Mouse (Mus musculus) frontal cortex, postnatal 25 days (tissue): ENCODE measurements around the gene Itfg2.
A peak's percentile ranks its signal among the peaks of the same experiment; 100 is the strongest.
"Not testable (repeated sequence)": the region's sequence is repeated elsewhere in the genome, so short reads cannot be mapped to it uniquely, and the experiment has no call there.

Experiments
- DNase-seq, 2 experiments: peaks; one replicate each; pipeline ENCODE4 v3.0.0; 2022; ENCODE audit warnings: low spot score in 2 of 2

Itfg2 gene

DNA sequence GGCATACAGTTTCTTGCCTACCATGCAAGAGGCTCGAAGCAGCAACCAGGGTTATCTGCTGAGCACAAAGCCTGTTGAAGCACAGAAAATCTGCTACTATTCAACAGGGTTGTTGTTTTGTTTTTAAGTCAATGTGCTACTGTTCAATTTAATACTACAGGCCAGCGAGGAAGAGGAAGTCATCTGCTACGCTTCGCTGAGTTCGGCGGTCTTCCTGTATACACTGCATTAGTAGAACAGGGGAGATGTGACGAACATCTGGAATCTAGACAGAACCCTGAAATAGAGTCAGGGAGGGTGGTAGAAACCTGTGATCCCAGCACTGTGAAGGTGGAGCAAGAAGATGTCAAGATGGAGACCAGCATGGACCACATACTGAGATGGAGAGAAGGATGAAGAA lies 41.0 kb downstream of the Itfg2 start:
- no peak for DNase-seq

DNA sequence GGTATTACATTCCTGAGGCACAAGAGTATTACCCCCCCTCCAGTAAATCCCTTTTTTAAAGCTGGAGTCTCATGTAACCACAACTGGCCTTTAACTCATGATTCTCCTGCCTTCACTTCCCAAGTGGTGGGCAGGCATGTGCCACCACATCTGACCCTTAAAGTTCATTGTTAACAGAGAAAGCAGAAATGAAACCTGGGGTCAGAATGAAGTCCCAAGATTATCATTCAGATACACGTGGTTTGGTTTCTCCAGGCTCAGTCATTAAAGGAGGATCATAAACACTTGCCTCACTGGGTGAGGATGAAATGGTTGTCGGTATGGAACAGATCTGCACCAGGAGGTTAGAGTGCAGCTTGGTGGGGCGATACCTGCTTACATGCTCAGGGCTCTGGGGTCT lies 43.5 kb downstream of the Itfg2 start:
- DNase-seq, result no peak

DNA sequence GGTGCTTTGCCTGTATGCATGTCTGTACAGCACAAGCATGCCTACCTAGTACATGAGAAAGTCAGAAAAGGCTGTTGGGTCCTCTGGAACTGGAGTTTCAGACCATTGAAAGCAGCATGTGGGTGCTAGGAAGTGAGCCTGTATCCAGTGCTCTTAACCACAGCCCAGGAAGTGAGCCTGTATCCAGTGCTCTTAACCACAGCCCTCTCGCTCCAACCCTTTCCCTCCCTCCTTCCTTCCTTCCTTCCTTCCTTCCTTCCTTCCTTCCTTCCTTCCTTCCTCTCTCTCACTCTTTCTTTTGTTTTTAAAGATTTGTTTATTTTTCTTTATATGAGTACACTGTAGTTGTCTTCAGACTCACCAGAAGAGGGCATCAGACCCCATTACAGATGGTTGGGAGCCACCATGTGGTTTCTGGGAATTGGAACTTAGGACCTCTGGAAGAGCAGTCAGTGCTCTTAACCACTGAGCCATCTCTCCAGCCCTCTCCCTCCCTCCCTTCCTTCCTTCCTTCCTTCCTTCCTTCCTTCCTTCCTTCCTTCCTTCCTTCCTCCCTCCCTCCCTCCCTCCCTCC lies 44.0 kb downstream of the Itfg2 start:
- not testable (repeated sequence) for DNase-seq

DNA sequence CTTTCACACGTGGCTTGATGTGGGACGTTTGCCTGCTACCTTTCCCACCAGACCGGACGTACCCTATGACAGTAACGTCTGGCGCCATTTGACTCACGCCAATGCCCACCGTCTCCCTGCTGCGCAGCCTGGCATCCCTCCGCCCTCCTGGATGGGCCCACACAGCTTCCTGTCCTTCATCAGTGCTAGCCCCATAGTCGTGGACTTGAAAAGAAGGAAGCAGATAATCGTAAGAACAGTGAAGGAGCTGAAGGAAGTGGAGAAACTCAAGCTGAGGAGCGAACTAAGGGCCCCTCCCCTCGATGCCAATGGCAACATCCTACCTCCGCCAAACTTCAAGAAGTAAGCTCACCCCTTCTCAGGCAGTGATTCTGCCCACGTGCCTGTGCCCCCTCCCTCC lies 45.1 kb downstream of the Itfg2 start:
- no peak for DNase-seq

DNA sequence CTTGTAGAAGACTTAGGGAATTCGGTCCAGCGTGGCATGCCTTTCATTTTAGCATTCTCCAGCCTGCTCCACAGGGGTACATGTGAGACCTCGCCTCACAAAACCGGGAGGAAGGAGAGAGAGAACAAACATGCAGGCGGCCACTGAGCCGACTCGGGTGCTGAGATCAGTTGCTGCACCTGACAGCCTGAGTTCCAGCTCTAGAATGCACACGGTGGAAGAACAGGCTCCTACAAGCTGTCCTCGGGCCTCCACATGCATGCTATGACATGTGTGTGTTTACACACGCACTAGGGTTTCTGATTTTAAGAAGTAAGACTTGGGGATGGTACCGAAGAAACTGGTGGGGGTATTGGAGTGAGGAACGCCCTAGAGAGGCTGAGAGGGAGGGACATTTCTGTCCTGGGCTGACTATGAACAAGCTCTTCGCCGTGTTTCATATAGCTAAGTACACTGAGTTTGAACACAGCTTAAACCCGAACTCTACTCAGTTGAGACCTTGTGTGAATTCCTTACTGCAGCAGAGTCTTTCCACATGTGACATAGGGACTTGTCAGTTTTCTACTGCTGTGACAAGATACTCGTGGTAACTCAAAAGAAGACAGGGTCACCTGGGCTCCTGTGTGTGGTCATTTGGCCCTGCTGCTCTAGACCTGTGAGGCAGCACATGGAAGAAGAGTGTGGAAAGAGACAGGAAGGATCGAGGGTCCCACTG lies 48.2 kb downstream of the Itfg2 start:
- no peak for DNase-seq

DNA sequence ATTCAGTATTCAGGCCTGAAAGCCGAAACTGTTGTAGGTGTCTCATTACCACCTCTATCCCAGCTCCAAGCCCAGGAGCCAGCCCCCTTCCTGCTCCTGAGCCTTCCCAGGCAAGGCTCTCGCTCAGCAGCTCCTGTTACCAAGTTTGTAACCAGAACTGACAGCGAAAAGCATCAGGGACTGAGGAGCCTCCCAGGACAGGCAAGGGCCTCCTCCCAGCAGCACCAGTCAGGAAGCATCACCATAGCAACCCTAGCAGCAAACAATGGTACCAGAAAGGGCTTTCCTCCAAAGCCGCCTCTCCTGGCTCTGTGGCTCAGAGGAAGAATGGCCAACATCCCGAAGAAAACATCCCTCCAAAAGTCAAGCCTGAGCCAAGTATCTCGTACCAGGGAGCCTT lies 49.5 kb downstream of the Itfg2 start, which contains the start of the genes Tex52 and Gm44596:
Gene Tex52, plus strand, starts transcription at position 265 of the 400 bp plus-strand sequence.
Gene Gm44596, plus strand, starts transcription at position 312 of the 400 bp plus-strand sequence.
- no peak for DNase-seq

DNA sequence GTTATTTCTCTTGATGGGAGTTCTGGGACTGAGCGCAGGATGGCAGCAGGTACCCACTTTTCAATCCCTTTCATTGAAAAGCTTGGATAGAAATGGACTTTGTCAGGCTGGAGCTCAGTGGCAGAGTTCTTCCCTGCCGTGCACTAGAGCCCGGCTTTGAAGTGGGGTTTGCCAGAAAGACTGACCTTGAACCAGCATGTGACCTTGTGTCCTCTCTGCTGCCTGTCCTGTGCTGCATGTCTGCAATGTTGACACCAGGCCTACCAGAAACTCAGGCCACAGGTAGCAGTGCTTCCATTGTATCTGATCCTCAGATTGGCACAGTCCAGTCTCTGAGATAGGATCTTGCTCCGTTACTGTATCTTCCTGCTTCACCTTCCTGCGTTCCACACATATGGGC lies 54.7 kb downstream of the Itfg2 start:
- DNase-seq, result no peak

DNA sequence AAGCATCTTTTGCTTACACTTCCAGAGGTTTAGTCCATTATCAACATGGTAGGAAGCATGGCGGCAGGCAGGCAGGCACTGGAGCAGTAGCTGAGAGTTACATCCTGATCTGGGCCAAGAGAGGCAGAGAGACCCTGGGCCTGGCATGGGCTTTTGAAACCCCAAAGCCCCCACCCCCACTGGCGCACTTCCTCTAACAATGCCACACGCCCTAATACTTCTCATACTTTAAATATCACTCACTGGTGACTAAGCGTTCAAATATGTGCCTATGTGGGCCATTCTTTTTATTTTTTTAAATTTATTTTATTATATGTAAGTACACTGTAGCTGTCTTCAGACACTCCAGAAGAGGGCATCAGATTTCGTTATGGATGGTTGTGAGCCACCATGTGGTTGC lies 58.3 kb downstream of the Itfg2 start:
- no peak for DNase-seq

DNA sequence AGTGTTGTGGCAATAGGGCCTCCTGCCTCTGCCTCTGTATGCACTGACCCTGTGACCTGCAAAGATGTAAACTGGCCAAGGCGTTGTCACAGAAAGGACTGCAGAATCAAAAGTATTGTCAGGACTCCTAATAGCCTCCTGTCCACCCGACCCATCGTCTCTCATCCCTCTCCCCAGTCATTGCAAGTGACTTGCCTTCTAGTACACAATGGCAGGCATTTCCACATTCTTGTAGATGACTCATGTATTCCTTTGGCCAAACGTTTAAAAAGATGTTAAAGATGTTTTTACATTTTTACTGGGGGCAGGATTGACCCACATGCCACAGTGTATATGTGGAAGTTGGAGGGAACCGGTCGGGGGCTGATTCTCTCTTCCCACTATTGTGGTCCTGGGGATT lies 60.0 kb downstream of the Itfg2 start:
- DNase-seq, result no peak

DNA sequence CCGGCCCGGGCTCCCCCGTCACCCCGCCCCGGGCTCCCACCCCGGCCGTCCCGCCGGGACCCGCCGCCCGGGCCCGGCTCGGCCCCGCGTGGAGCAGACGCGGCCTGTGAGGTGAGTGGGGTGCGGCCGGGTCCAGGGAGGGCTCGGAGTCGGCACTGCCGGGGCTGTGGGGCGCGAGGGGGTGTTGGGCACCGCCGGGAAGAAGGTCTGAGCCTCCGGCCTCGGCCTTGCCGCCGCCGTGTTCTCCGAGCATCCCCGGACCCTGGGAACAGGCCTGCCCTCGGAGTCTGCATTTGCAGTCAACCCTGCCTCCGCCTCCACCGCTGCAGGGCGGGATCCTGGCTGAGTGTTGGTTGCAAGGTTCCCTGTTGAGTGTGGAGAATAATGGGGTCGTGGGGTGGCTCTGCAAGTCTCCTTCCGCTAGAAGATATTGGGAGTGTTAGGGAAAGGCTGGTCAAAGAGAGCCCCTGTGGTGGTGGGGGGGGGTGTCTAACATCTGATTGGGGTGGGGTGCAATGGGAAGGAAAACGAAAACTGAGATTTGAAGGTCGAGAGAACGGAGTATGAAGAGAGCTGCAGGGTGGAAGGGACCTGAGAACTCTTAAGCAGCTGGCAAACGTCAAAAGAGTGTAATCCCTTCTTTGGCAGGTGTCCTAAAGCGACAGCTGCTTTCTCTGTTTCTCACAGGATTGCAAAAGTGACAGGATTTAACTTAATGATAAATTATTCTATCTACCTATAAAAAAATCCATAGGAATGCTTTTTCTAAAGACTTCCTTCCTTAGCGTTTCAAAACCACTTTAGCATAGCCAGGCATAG lies 61.5 kb downstream of the Itfg2 start:
- no peak for DNase-seq

DNA sequence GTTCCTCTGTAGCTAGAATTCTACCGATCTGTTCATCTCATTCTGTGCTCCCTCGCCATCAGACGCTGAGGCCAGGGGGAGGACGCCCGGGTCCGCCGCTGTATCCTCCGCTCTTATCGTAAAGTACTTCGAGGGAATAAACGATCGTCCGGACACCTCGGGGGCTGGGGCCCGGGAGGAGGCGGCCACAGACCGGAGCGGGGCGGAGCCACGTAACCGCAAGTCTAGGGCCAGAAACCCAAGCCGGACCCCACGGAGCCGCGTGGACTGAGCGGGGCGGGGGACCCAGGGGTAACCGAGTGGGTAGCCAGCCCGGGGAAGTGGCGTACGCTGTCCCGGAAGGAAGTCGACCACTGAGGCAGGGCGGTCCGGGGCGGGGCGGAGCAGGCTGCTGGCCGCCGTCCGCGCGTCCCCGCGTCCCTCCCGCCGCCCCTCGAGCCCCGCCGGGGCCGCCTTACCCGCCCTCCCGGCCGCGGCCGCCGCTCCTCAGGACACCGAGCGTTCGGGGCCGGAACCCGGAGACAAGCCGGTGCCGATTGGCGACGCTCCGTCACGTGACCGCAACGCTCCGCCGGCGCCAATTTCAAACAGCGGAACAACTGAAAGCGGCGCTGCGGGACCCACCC lies 62.2 kb downstream of the Itfg2 start, which contains the start of the genes Rhno1 and Foxm1:
Gene Rhno1, minus strand, starts transcription at position 531 of the 626 bp plus-strand sequence.
Gene Foxm1, plus strand, starts transcription at position 587 of the 626 bp plus-strand sequence.
- peak; percentile 67 to 78 for DNase-seq

DNA sequence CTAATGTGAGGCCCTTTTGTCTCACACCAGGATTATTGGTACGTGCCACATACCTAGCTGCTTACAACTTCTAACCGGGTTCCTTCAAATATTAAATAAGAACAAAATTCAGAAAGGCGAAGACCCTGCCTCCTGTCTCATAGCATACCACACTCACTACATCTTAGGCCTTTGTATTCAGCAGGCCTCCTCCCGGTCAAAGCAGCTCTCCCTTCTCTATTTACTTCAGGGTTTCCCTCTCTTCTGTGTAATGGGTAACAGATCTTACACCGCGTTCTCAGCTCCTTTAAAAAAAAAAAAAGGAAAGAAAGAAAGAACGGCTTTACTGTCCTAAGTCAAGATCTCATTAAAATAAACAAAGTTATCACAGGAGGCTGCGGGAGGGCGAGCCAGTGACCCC lies 62.8 kb downstream of the Itfg2 start:
- no peak for DNase-seq
